Mouse (Mus musculus): Measurements from ENCODE around the gene Hspa8. TPM values are rescaled to one million over a fixed set of nuclear protein-coding genes. Genes with fewer than 3 reads are reported as not detected.
"Not testable (repeated sequence)": the region's sequence is repeated elsewhere in the genome, so short reads cannot be mapped to it uniquely, and the experiment has no call there.

Gene Hspa8
- polyA plus RNA-seq, 1 experiment from 2014 or later, result 3,218 TPM

DNA sequence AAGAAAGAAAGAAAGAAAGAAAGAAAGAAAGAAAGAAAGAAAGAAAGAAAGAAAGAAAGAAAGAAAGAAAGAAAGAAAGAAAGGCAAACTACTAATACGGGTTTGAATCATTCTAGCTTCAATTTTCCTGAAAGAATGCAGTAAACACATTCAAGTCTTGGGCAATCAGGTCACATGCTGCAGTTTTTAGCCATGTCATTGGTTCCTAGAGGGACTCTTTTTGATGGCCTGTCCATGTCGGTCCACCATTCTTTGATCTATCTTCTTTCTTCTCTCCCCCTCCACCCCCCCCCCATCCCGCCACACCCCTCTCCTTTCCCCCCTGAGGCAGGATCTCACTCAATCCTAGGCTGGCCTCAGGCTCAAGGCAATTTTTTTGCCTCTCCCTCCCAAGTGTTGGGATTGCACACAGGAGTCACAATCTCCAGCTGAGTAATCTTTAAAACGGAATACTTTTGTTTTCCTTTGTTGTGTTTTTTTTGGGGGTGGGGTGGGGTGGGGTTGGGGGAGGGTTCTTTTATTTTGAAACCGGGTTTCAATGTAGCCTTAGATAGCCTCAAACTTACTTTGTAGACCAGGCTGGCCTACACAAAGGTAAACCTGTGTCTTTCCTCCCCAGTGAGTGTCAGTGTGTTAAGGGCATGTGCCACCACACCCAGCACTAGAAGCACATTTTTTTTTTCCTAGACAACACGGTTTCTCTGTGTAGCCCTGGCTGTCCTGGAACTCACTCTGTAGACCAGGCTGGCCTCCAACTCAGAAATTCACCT is 8.7 kb upstream of the Hspa8 start:
- Histone ChIP-seq H3K4me2 (no peak overlapping the region), H3K4me3 (no peak overlapping the region), H3K27me3 (replicated peaks) (no peaks in the 10 kb centered on the region), H3K4me1 (no peaks in the 10 kb centered on the region), H3K27ac (no peak overlapping the region), H3K36me3 (replicated peaks) (no peaks in the 10 kb centered on the region), H3K9ac (no peak overlapping the region), H3K9me3 (no peaks in the 10 kb centered on the region)
- no peak for ATAC-seq (replicated peaks)
- 63% methylated on average over 6 of the region's 6 CpGs for WGBS

- 97% methylated on average over 5 of the region's 5 CpGs for WGBS
- Histone ChIP-seq H3K27me3 (replicated peaks) (no peaks in the 10 kb centered on the region), H3K4me2 (no peak overlapping the region), H3K36me3 (replicated peaks) (no peaks in the 10 kb centered on the region), H3K4me1 (no peaks in the 10 kb centered on the region), H3K27ac (no peak overlapping the region), H3K9me3 (no peaks in the 10 kb centered on the region), H3K9ac (no peak overlapping the region), H3K4me3 (no peak overlapping the region)
- no peak for ATAC-seq (replicated peaks)
These were observed 7.2 kb upstream of the Hspa8 start for GRCm38 (mm10) chr9:40793581-40793980.

DNA sequence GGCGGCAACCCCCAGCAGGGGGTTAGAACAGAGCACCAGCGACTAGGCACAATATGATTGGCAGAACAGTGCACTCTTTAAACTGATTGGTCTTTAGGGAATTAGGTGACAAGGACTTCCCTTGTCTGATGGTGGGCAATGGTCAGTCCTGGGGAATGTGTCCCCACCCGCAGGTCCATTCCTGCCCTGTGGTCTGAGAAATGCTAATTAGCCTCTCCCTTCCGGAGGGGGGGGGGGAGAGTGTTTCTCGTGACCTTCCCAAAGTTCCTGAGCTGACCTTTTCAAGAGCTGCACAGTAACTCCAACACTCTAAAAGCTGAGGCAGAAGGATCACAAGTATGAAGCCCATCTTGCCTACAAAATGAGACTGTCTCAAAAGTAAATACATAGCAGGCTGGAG is 6.5 kb upstream of the Hspa8 start:
- H3K9ac ChIP-seq, result no peak overlapping the region
- H3K4me1 ChIP-seq, result peaks cover 4% of the 10 kb centered on the region
- H3K36me3 ChIP-seq (replicated peaks), result no peaks in the 10 kb centered on the region
- H3K4me2 ChIP-seq, result no peak overlapping the region
- no peak overlapping the region for H3K27ac ChIP-seq
- H3K27me3 ChIP-seq (replicated peaks), result no peaks in the 10 kb centered on the region
- H3K4me3 ChIP-seq, result no peak overlapping the region
- WGBS, result 30% methylated on average over 5 of the region's 5 CpGs
- no peaks in the 10 kb centered on the region for H3K9me3 ChIP-seq
- no peak for ATAC-seq (replicated peaks)

DNA sequence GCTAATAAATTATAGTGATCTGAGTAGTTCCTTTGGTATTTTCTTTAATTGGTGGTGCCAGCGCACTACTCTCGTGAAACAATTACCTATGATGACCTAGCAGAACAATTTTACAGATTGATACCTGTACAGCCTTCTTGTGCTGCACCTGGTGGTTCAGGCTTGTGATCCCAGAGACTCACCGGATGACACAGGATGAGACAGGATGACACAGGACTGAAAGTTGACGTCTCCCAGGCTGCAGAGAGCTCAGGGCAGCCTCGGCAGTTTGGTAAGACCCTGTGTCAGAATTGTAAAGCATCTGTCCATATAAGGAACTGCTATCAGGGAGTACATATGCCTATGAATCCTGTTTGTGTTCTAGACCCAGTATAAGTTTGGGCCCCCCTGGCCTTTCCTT is 5.9 kb upstream of the Hspa8 start:
- WGBS, result 71% methylated on average over 5 of the region's 5 CpGs
- ATAC-seq (replicated peaks), result no peak
- Histone ChIP-seq H3K4me1 (peaks cover 5% of the 10 kb centered on the region), H3K27ac (no peak overlapping the region), H3K4me3 (no peak overlapping the region), H3K9me3 (no peaks in the 10 kb centered on the region), H3K9ac (no peak overlapping the region), H3K36me3 (replicated peaks) (no peaks in the 10 kb centered on the region), H3K27me3 (replicated peaks) (no peaks in the 10 kb centered on the region), H3K4me2 (no peak overlapping the region)

DNA sequence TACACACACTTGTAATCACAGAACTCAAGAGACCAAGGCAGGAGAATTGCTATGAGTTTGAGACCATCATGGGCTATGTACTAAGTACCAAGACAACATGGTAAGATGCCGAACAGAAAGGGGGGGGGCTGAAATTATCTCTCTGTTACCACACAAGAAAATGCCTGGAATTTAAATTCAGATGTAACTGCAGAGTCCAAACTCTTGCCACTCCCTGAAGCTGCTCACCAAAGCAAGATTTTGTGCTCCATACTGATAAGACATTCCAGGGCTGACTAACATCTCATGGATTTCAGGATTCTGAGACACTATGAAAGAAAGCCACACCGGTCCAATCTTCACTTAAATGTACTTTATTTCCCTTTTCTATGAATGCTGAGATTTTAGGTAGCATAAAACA is 5.2 kb upstream of the Hspa8 start:
- H3K9me3 ChIP-seq, result no peaks in the 10 kb centered on the region
- ATAC-seq (replicated peaks), result no peak
- no peak overlapping the region for H3K4me3 ChIP-seq
- no peaks in the 10 kb centered on the region for H3K36me3 ChIP-seq (replicated peaks)
- H3K27ac ChIP-seq, result no peak overlapping the region
- no peaks in the 10 kb centered on the region for H3K27me3 ChIP-seq (replicated peaks)
- no peak overlapping the region for H3K4me2 ChIP-seq
- 93% methylated on average over 2 of the region's 2 CpGs for WGBS
- no peak overlapping the region for H3K9ac ChIP-seq
- peaks cover 5% of the 10 kb centered on the region for H3K4me1 ChIP-seq

DNA sequence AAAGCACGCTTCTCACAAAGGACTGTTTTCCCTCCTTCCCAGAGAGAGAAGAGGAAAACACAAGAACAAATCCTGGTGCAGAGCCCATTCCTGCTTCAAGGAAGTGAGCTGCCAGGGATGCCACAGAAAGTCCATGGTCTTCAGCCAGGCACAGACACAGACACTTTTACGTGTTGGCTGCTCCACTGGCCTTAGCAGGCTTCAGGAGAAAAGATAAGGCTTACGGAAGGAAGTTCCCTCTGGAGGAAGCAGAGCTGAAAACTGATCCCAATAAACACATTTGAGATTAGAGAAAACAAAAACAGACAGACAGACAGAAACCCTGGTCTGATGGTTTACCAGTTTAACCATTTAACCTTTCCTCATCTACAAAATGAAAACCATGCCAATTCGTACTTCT is 4.7 kb upstream of the Hspa8 start:
- H3K36me3 ChIP-seq (replicated peaks), result no peaks in the 10 kb centered on the region
- whole genome bisulfite sequencing, result 78% methylated on average over 4 of the region's 4 CpGs
- H3K9ac ChIP-seq, result no peak overlapping the region

DNA sequence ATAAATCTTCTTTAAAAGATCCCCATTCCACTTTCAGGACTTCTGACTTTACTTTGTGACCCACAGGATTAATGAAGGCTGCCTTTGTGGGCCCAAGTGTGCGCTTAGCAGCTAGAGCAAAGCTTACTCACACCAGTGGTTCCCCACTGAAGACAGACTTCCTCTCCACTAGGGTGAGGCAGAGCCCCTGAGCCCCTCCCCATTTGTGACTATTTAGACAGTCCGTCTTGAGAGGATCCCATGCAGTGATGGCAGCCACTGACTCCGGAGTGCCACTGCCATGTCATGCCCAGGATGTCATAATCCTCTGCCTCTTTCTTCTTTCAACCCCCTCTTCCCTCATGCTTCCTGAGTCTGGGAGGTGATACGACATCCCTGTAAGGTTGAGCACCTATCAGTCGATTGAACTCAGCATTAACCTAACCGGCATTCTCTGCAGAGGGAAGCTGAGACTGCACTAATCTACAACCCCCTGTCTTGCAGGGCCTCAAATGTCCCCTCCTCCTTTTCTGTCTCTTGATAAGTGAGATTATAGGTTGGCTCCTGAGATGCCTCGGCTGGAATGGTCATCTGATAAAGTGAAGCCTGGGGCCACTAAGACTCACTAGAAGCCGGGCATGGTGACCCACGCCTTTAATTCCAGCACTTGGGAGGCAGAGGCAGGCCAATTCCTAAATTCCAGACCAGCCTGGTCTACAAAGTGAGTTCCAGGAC is 2.4 kb upstream of the Hspa8 start:
- 75% methylated on average over 9 of the region's 9 CpGs for WGBS
- H3K9ac ChIP-seq, result no peak overlapping the region
- H3K4me3 ChIP-seq, result no peak overlapping the region
- no peaks in the 10 kb centered on the region for H3K36me3 ChIP-seq (replicated peaks)
- ATAC-seq (replicated peaks), result no peak
- peak overlapping the region; percentile 99; the same call in 1 of the 2 replicates for H3K27ac ChIP-seq
- H3K27me3 ChIP-seq (replicated peaks), result no peaks in the 10 kb centered on the region
- no peaks in the 10 kb centered on the region for H3K9me3 ChIP-seq
- H3K4me2 ChIP-seq, result no peak overlapping the region
- H3K4me1 ChIP-seq, result peaks cover 9% of the 10 kb centered on the region

More for the DNA sequence above, 4.7 kb upstream of the Hspa8 start:
- Histone ChIP-seq H3K4me2 (no peak overlapping the region), H3K9me3 (no peaks in the 10 kb centered on the region), H3K4me1 (peaks cover 5% of the 10 kb centered on the region), H3K27ac (no peak overlapping the region), H3K27me3 (replicated peaks) (no peaks in the 10 kb centered on the region), H3K4me3 (no peak overlapping the region)
- no peak for ATAC-seq (replicated peaks)

GRCm38 (mm10) chr9:40799112-40799511 is 1.7 kb upstream of the Hspa8 start:
- H3K27ac ChIP-seq, result peak overlapping the region; percentile 99
- H3K4me2 ChIP-seq, result peak overlapping the region; percentile 62
- H3K36me3 ChIP-seq (replicated peaks), result 0 out of 2 replicates have a peak, but pooled peaks cover 3% of the 10 kb centered on the region
- H3K4me3 ChIP-seq, result no peak overlapping the region
- peaks cover 17% of the 10 kb centered on the region for H3K4me1 ChIP-seq
- ATAC-seq (replicated peaks), result no peak
- 36% methylated on average over 3 of the region's 3 CpGs for WGBS
- no peaks in the 10 kb centered on the region for H3K27me3 ChIP-seq (replicated peaks)
- H3K9me3 ChIP-seq, result no peaks in the 10 kb centered on the region
- H3K9ac ChIP-seq, result no peak overlapping the region

DNA sequence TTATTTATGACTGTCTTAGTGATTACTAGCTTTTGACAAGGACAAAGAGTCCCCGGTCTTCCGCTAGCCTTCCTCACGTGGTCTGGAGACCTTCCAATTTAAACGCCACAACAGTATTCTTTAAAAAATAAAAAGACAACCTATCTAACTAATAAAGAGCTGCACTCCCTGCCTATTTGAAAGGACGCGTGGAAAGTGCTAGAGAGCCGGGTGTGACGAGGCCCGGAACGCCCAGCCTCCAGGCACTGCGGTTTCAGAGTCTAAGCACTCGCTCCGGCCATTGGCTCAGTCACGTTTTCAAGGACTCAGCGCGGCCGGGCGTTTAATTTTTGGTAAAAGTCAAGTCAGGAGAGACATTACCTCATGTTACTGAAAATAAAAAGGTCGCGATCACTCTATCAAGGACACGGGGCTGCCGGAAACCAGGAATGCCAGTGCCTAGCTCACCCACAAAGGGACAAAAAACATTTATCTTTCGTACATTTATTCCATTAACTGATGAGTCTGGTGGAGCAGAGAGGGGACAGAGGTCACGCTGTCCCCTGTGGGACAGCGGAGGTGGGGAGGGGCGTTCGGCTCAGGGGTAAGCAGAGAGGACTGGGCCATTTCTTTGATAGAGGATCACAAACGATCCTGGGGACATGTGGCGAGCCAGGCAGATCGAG is 815 bp upstream of the Hspa8 start:
- Histone ChIP-seq H3K4me2 (peak overlapping the region; percentile 62), H3K27me3 (replicated peaks) (no peaks in the 10 kb centered on the region), H3K4me1 (peaks cover 24% of the 10 kb centered on the region), H3K9ac (peak overlapping the region; percentile 81), H3K9me3 (no peaks in the 10 kb centered on the region), H3K36me3 (replicated peaks) (peaks cover 3% of the 10 kb centered on the region; the same call in 1 of the 2 replicates), H3K4me3 (peak overlapping the region; percentile 74), H3K27ac (peak overlapping the region; percentile 99)
- WGBS, result under 1% methylated on average over 30 of the region's 30 CpGs
- peak; percentile 48 for ATAC-seq (replicated peaks)

GRCm38 (mm10) chr9:40801614-40802532 is 1.1 kb downstream of the Hspa8 start:
- peaks cover 43% of the 10 kb centered on the region for H3K4me1 ChIP-seq
- peak overlapping the region; percentile 99 for H3K27ac ChIP-seq
- not testable (repeated sequence) for H3K9me3 ChIP-seq; H3K27me3 ChIP-seq (replicated peaks)
- H3K4me2 ChIP-seq, result peak overlapping the region; percentile 73
- under 1% methylated on average over 28 of the region's 28 CpGs for WGBS
- H3K36me3 ChIP-seq (replicated peaks), result peaks cover 16% of the 10 kb centered on the region; the same call in 1 of the 2 replicates
- H3K9ac ChIP-seq, result peak overlapping the region; percentile 93
- H3K4me3 ChIP-seq, result peak overlapping the region; percentile 74
- ATAC-seq (replicated peaks), result peak; percentile 22

DNA sequence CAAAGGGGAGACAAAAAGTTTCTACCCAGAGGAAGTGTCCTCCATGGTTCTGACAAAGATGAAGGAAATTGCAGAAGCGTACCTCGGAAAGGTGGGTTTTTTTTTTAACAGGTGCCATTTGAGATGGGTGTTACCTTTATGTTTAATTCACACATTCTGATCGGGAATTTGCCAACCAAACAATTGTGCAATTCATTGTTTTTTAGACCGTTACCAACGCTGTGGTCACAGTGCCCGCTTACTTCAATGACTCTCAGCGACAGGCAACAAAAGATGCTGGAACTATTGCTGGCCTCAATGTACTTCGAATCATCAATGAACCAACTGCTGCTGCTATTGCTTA is 1.7 kb downstream of the Hspa8 start:
- 2% methylated on average over 8 of the region's 8 CpGs for WGBS
- peaks cover 49% of the 10 kb centered on the region for H3K4me1 ChIP-seq
- peak overlapping the region; percentile 74 for H3K4me3 ChIP-seq
- not testable (repeated sequence) for H3K27ac ChIP-seq; ATAC-seq (replicated peaks); H3K9me3 ChIP-seq; H3K27me3 ChIP-seq (replicated peaks)
- H3K36me3 ChIP-seq (replicated peaks), result peaks cover 16% of the 10 kb centered on the region; the same call in 1 of the 2 replicates
- peak overlapping the region; percentile 93 for H3K9ac ChIP-seq
- peak overlapping the region; percentile 73 for H3K4me2 ChIP-seq
